Mouse (Mus musculus): ENCODE measurements at regions not wholly inside any gene's neighbourhood (a gene's known extent, or its start where the extent isn't known, plus 50 kb on each side); places are given as distances from the start of the nearest gene placed in this dataset.

DNA sequence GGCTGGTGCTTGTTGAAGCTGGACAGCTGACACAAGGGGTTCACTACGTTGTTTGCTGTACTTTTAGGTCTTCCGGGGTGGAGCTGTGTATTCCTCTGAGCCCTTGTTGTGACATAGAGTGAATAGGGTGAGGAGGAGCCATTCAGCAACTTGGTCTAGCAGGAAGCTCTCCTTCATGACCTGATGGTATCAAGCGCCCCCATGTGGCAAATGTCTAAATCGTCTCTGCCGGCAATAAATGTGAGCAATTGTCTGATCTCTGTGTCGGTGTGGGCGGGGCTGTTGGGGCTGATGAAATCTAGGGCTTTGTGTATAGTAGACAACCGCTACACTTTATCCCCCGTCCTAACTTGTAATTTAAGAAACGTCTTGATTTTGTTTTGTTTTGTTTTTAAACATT is 79.2 kb upstream of the Serbp1 start:
- in situ Hi-C loops (cut with MboI, MseI) = loop anchor here (5.0 to 25.0 kb wide), 4 partner anchors 311 to 1971 kb away; partner anchors contain the start of gene Mad2l1 (in 1 of the 2)

DNA sequence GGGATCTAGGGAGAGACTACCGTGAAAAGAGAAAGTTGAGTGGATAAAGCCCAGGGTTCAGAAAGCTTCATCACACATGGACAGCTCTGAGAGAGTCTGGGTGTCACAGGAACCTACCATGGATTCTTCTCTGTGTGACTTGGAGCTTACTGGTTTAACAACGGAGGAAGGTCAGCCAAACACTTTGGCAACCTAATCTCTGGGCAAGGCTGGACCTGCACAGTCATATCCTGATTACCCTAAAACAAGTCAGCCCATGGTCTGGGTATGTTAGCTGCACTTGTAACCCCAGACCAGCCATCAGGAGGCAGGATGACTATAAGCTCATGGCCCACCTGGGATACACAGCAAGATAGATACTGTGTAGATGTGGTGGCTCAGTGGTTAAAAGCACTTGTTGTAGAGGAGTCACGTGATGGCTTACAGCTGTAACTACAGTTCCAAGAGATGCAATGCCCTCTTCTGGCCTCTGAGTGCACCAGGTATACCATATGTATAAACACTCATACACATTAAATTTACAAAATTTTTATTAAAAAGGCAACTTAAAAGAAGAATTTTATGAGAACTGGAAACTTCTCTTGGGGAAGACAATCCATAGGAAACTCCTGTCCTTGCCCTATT is 85.0 kb upstream of the Serbp1 start:
- in situ Hi-C loops (cut with MboI, MseI) = loop anchor here (10.0 to 25.0 kb wide), 3 partner anchors 318 to 1966 kb away; partner anchors contain the start of gene Mad2l1 (in 1 of the 2)

DNA sequence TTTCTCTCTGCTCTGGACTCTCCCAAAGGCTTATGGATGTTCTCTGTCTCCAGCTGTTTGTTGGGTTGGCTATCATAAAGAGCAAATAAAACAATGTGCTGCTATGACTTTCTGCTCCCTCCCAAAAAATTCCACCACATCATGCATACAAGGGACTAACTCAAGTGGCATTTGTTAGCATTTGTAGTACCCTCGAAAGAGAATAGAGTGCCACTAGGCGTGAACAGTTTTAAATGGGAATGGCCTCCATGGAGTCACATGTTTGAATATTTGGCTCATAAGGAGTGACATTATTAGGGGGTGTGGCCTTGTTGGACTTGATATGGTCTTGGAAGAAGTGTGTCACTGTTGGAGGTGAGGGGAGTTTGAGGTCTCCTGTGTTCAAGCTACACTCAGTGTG is 86.5 kb upstream of the Serbp1 start:
- in situ Hi-C loops (cut with MboI, MseI) = loop anchor here (10.0 to 25.0 kb wide), 3 partner anchors 317 to 1964 kb away; partner anchors contain the start of gene Mad2l1 (in 1 of the 2)

DNA sequence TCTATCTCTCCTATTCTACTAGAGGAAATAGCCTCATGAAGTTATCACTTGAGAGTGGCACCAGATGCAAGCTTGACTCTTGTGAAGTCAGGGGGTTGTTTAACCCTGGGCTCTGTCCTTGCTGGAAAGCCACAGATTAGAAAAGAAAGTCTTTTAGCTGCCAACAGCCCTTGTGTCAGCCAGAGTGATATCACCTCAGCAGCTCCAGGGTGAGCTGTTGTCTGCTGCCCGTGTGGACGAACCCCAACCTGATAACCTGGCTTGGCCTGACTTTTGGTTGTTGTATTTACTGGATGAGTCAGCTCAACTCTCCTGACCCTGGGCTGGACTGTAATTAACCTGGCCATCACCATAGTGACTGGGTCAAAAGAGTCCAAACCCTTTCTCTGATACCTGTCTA is 88.6 kb upstream of the Serbp1 start:
- in situ Hi-C loops (cut with MboI, MseI) = loop anchor here in 1 of 2 experiments (5.0 kb wide), 1 partner anchor 182 kb away; no protein-coding TSS in a partner anchor

DNA sequence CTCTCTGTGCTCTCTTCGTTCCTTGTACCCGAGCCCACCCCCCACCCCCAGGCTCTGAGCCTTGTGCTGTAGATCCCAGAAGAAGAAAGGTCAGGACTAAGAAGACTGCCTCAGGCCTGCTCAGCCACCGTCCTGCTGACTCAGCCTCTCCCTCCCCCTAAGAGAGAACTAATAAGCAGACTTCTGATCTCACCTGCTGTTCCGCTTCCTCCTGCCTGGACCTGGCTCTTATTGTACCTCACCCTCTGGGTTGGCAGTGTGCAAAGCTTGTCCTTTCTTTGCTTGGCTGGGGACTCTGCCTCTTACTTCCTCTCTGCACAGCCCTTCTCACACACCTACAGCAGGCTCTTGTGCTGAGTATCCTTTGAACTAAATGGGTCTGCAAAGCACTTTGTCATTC is 91.3 kb upstream of the Serbp1 start:
- in situ Hi-C loops (cut with MboI, MseI) = loop anchor here in 1 of 2 experiments (5.0 kb wide), 1 partner anchor 179 kb away; no protein-coding TSS in a partner anchor

DNA sequence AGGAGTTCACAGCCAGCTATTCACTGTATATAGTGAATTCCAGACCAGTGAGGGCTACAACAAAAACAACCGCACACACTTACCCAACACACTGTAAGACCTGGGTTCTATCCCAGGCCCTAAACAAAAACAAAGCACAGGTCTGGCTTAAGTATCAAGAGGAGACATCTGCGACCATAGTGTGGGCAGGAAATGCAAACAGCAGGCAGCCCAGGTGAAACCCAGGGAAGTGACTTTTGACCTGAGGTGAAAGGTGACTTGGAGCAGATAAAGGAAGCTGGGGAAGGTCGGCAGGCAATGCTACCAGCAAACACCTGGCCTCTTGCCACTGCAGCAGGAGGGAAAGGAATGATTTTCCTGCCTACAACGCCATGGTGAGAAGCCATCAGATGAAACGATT is 92.0 kb upstream of the Serbp1 start:
- in situ Hi-C loops (cut with MboI, MseI) = loop anchor here in 1 of 2 experiments (5.0 kb wide), 1 partner anchor 179 kb away; no protein-coding TSS in a partner anchor

DNA sequence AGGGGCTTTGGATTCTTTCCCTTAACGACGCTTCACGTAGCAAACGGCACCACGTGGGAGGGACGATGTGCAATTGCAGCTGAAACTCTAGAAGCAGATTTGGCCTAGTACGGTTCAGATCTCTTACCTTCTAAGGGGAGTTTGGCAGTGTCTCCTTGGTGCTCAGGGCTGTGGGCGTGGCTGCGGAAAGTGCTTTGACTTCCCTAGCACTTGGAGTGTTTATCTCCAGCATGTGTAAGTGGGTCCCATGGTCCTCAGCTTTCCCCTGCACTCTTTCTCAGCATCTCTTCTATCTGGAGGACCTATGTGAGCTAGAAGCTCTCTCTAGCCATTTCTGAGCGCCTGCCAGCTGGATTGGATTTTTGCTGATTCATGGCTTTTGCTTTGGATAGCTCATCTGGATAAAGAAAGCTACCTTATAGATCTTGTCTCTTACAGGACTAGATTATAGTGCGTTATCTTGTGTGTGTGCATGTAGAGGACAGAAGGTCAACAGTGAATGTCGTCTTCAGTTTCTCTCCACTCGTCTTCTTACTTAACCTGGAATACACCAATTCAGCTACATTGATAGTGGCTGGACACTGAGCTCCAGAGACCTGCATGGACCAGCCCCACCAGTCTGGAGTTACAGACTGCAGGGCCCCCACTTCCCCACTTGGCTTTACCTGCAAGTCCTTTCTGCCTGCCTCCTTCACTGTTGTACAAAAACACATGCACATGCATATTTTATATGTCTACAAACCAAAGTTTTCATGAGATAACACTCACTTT is 92.8 kb upstream of the Serbp1 start:
- in situ Hi-C loops (cut with MboI, MseI) = loop anchor here (5.0 kb wide), 2 partner anchors 103 to 178 kb away; no protein-coding TSS in a partner anchor

DNA sequence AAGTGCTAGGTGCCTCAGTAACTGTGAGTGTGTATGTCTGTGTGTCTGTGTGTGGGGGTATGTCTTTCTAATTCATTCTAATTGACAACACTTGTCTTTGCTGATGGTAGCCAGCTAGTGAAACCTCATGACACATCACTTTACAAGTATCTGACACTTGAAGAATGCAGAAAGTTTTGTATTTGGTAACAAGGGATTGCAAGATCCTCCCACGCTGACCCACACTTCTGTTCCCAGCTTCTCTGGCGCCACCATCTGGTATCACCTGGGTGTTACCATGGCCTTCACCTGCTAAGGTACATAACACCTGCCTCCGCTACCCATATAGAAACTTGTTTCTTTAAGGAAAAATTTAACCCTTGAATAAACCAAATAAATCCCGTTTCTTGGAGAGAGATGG is 95.8 kb upstream of the Serbp1 start:
- in situ Hi-C loops (cut with MboI, MseI) = loop anchor here (5.0 kb wide), 1 partner anchor 100 kb away; no protein-coding TSS in a partner anchor

DNA sequence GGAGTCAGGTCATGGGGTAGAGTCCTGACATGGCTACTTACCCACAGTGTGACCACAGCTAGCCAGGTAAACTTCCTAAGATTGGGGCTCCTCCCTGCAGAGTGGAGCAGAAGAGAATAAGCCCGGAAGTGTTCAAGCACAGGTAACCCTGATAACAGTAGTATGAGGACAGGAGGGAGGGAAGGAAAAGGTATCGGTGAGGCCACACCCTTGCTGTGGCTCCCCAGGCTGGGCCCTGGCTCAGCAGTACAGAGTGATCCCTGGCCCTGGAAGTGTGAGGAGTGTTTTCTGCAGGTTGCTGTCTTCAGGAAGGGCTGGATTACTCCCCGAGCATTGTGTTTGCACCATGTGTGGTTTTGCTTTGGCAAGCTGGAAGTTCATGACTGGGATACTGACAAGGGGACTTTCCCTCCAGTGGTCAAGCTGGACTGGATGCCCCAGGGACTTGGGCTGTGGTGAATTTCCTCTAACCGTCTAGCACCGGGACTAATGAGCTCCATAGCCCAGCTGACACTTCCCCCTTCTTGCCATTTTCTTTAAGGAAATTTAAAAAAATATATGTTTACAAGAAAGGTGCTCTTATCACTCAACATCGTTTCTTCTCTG is 97.2 kb upstream of the Serbp1 start:
- in situ Hi-C loops (cut with MboI, MseI) = loop anchor here (5.0 kb wide), 1 partner anchor 98 kb away; no protein-coding TSS in a partner anchor

DNA sequence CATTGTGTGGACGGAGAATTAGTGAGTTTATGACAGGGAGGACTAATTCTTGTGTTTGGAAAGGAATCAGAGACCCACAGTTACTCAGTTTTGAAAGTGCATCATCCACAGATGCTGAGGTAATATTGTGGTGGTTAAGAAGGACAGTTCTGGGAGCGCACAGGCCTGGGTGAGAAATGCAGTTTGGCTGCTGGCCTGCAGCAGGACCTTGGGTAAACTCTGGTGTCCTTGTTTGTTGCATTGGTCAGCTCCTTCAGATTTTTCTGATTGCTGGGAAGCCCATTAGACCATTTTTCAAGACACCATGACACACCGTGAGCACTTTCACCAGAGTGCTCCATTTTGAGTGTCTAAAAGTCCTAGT is 99.0 kb upstream of the Serbp1 start:
- in situ Hi-C loops (cut with MboI, MseI) = loop anchor here in 1 of 2 experiments (10.0 kb wide), 1 partner anchor 514 kb away; no protein-coding TSS in a partner anchor

DNA sequence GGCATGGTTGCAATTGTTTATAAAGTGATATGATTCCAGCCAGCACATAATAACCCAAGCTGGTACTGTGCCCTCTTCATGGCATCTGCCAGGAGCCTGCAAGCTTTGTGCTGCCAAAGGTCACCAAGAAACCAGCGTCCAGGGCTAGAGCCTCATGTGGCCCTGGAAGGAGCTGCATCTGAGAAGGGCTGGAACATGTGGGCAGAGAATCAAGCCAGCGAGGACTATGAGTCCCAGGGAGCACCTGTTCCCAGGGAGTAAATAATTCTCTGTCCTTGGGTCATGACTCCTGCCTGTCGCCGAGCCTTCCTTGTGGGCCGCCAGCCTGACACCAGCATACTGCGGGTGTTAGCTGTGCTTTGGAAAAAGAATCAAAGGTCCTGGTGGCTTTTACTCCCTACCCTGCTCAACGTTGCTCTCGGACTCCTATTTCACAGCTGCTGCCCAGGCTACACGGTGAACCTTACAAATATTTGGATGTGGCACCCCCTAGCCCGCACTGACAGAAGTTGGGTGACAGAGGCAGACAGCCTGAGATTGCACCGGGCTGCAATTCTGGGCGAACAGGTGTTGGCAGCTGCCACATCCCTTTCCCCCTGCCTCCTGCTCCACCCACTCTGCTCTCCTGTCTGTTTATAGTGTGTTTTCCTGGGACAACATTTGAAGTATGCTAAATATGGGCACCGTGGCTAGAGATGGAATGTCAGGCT is 99.5 kb upstream of the Serbp1 start:
- in situ Hi-C loops (cut with MboI, MseI) = loop anchor here in 1 of 2 experiments (10.0 kb wide), 1 partner anchor 514 kb away; no protein-coding TSS in a partner anchor

DNA sequence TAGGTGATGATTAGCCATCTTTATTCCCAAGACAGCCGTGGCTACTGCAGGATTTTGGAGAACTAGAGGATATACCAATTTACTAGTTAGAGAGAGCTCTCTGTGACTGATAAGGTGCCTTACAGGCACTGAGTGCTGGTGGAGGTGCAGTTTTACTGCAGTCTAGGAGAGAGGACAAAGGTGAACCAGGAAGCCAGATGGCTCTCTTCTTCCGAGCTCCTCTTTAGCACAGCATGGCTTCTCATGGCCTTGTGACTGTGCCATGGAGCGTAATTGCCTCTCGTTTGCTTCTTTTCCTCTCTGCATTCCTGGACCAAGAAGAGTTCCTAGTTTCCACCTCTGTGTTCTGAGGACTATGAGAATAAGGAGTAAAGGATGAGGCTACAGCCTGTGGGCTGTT is 100.2 kb upstream of the Gadd45a start:
- in situ Hi-C loops (cut with MboI, MseI) = loop anchor here in 1 of 2 experiments (10.0 kb wide), 1 partner anchor 513 kb away; no protein-coding TSS in a partner anchor

DNA sequence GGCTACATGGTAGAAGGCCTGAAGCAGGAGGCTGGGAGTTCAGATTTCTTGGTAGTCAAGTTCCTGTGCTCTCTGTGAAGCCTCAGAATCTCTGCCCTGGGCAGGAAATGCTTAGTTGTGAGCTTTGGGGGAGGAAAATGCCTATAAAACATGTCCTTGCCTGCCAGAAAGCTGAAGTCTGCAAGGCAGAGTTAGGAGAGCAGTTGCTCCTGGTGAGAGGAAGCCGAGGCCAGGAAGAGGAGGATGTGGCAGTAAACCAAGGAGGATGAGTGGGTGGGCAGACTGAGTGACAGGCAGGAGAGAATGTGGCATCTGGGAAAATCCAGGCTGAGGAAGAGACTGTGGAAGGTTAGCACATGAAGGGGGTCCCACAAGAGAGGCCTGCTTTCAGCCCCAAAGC is 97.7 kb upstream of the Gadd45a start:
- in situ Hi-C loops (cut with MboI, MseI) = loop anchor here in 1 of 2 experiments (10.0 kb wide), 1 partner anchor 510 kb away; no protein-coding TSS in a partner anchor

DNA sequence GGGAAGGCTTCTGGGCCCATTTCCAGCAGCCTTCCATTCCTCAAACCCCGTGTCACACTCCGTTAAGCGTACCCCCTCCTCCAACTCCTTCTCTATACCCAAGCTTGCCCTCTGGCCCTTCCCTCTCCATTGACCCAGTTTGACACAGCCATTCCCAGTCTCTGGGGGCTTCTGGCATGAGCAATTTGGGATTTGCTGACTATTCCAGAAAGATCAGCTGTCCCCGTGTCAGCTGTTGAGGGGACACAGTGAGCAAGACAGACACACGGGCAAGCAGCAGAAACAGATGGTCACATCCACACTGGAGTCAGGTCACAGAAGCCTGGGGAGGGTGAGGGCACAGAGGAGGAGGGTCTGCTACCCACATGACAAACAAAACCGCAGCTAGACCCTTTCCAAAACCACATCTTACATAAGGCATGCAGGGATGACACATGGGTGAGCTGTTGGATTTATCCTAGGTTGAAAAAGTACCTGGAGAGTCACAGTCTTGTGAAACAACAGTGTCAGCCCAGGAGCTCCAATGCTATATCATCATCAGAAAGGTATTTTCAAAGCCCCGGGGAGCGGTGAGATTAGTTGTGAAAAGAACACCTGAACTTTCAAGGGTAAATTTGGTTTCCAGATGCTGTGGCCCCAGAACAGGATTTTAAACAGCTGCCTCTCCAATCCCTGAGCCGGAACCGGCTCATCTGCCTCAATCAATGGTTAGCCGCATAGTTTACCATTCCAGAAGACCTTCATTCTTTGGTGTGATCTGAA is 93.5 kb upstream of the Gadd45a start:
- in situ Hi-C loops (cut with MboI, MseI) = loop anchor here in 1 of 2 experiments (10.0 kb wide), 1 partner anchor 506 kb away; no protein-coding TSS in a partner anchor

DNA sequence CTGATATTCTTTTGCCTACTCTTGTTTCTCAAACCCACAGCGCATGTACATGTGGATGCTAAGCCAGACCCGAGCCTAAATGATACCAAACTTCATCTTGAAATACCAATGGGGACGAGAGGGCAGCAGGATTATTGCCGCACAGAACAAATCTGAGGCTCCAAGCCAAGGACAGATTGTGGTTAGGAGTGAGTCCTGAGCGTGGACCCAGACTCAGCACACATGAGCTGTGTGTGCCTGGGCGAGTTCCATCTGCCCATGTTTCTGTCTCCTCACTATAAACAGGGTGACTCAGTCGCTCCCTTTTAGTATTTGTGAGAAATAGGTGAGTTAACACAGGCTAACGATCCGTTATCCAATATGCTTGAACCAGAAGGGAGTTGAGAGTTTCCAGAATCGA is 92.4 kb upstream of the Gadd45a start:
- in situ Hi-C loops (cut with MboI, MseI) = loop anchor here (10.0 kb wide), 2 partner anchors 95 to 505 kb away; partner anchors contain the start of gene Gadd45a (in 1 of the 2)

DNA sequence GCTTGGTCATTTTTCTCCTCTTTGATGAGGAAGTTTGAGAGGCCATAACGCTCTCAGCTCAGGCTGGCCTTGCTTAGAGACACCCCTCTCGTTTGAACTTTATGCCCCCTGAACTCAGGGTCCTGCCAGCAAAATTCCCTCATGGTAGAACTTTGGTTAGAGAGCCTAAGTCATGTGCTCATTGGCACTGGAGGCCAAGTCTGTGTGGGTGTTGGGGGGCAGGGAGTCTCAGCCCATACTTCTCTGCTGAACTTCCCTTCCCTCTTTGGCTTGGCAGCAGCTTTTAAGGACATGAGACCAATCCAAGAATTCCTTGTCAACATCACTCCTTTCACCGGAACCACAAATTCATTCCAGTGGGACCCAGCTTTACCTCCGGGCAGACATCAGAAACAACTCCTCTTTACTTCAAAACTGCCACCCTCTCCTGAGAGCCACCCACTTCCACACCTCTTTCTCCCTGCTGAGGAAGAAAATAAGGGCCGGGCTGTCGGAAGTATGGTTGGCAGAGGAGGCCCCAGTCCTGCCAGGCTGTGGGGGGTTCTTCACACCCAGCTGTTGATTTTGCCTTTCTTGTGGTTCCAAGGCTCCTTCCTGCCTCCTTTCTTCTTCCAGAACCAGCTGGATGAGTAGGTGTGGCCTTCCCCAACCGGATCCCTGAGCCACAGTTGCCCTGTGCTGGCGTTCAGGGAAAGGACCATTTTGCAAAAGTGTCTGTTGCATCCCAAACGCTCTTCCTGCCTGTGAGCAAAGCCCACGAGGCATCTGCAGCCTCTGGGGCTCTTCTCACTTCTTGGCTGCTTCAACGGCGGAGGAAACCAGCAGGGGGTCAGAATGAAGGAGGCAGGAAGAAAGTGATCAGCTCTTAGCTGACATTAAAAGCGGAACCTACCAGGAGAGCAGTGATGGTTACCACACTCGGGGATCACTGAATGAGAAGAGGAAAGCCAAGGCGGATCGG is 91.5 kb upstream of the Gadd45a start:
- in situ Hi-C loops (cut with MboI, MseI) = loop anchor here in 1 of 2 experiments (10.0 kb wide), 1 partner anchor 94 kb away; the partner anchor contains the start of gene Gadd45a

DNA sequence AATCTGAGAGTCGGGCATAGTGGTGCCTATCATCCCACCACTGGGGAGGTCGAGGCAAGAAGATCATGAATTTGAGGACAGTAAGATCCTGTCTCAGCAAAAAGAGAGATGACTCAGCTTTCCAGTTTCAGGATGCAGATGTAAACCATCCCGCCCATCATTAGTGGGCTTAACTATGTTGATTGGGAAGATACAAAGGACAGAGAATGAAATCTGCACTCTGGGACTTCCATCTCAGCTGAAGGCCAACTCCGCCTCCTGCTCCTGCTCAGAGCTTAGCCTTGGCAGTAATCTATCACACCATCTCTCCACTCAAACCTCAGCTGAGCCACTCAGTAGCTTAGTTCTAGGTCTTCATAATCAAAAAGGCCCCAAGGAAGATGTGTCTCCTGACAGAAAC is 90.5 kb upstream of the Gadd45a start:
- in situ Hi-C loops (cut with MboI, MseI) = loop anchor here in 1 of 2 experiments (10.0 kb wide), 1 partner anchor 93 kb away; the partner anchor contains the start of gene Gadd45a

DNA sequence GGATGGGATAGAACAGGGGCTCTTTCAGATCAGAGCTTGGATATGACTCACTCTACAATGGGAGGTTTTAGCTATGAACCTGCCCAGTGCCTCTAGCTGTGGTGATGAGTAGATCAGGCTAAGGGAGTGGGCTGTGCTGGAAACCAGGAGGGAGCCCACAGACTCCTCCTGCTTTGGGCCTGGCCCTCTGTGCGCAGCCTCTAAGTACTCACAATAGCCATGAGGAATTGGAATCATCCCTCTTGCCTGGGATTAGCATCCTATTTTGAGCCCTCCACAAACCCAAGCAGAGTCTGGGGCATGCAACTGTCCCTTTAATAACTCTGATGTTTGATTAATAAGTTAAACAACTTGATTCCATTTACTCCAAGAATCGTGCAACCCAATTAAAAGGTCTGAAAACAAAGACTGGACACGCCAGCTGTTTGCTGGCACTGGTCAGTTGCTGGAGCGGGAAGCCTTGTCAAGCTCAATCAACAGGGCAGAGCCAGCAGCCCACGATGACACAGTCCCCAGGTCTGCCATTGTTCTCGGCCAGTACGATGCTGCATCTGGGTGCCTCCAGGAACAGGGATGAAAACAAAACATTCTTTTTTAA is 88.6 kb upstream of the Gadd45a start:
- in situ Hi-C loops (cut with MboI, MseI) = loop anchor here in 1 of 2 experiments (10.0 kb wide), 1 partner anchor 91 kb away; the partner anchor contains the start of gene Gadd45a
